Mouse (Mus musculus) lung, postnatal 0 days (tissue): ENCODE data around the gene Vps8. TPM values are rescaled to one million over a fixed set of nuclear protein-coding genes. Genes with fewer than 3 reads are reported as not detected.
A peak's percentile ranks its signal among the peaks of the same experiment; 100 is the strongest.

Source experiments
- ATAC-seq: fragments of 200-750 bp; cut with Nextera tagmentation; 2 replicates; pipeline ENCODE4 v1.8.0; 2017; ENCODE audit warnings: moderate library complexity
- DNase-seq: peaks from one replicate; pipeline ENCODE4 v3.0.0-alpha.2; 2016; ENCODE audit warnings: low spot score
- H3K27ac ChIP-seq: fragments of 300-500 bp; sonication (generic); 2 replicates; pipeline ENCODE4 v1.5.1; 2014; ENCODE audit warnings: antibody characterized with exemption, mild to moderate bottlenecking, low read length, mixed read lengths
- H3K27me3 ChIP-seq: fragments of 300-500 bp; sonication (generic); replicated peaks from 2 replicates; pipeline ENCODE4 v1.6.1; 2014; ENCODE audit warnings: low read length, mixed read lengths; ENCODE audit not compliant: insufficient read depth
- H3K36me3 ChIP-seq: fragments of 300-500 bp; sonication (generic); 2 replicates; pipeline ENCODE4 v1.6.1; 2014; ENCODE audit warnings: low read length, mixed read lengths; ENCODE audit not compliant: insufficient read depth
- H3K4me1 ChIP-seq: fragments of 300-500 bp; sonication (generic); 2 replicates; pipeline ENCODE4 v1.6.1; 2014; ENCODE audit warnings: antibody characterized with exemption, low read depth, low read length, mixed read lengths; ENCODE audit not compliant: insufficient read depth
- H3K4me2 ChIP-seq: fragments of 300-500 bp; sonication (generic); replicated peaks from 2 replicates; pipeline ENCODE4 v1.6.1; 2014; ENCODE audit warnings: low read depth, mild to moderate bottlenecking, low read length, moderate library complexity, mixed read lengths
- H3K4me3 ChIP-seq: fragments of 300-500 bp; sonication (generic); 2 replicates; pipeline ENCODE4 v1.5.1; 2014; ENCODE audit warnings: low read depth, low read length
- H3K9ac ChIP-seq: fragments of 300-500 bp; sonication (generic); replicated peaks from 2 replicates; pipeline ENCODE4 v1.6.1; 2014; ENCODE audit warnings: low read depth, mild to moderate bottlenecking
- H3K9me3 ChIP-seq: fragments of 300-500 bp; sonication (generic); 2 replicates; pipeline ENCODE4 v1.6.1; 2016; ENCODE audit warnings: low read length, mixed read lengths
- CTCF ChIP-seq: IDR thresholded peaks from 2 replicates; pipeline ENCODE4 v1.5.1; 2016; ENCODE audit warnings: antibody characterized with exemption, mild to moderate bottlenecking
- EP300 ChIP-seq: IDR thresholded peaks from 2 replicates; pipeline ENCODE4 v1.6.1; 2016; ENCODE audit warnings: antibody characterized with exemption, mild to moderate bottlenecking, control low read depth
- WGBS: fragments of 180-500 bp; shearing (Covaris S2); extraction: QIAGEN DNeasy Blood & Tissue Kit; methylation state at CpG from one replicate; pipeline ENCODE4 v1.1.7; 2014; 5-methylcytosine and 5-hydroxymethylcytosine counted together
- polyA plus RNA-seq: library from polyadenylated mRNA; unstranded; fragments of >200 nt; fragmentation: Nextera tagmentation; extraction: Ambion mirVana; gene quantifications from 2 replicates; pipeline ENCODE4 v1.2.1, GENCODE M21; 2015

Vps8 gene
- polyA plus RNA-seq, 1 experiment from 2014 or later, result 9.3 TPM

DNA sequence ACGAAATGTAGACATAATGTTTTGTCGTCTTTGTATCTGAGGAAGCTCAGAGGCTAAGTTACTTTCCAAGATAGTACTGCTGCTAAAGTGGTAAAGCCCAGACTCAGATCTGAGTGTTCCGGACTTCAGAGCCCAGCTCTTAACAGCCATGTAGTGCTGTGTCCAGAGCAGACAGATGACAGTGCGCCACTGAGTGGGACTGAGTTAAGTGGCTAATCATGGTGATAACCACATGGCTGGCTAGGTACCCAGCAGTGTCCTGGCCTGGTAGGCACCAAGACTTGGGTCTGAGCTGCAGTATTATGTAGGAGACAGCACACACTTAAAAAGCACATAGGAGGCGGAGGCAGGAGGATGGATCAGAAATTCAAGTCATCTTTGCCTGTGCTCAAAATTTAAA lies 60.9 kb downstream of the Vps8 start:
- Histone ChIP-seq H3K9ac (no peak overlapping the region), H3K4me2 (no peak overlapping the region), H3K9me3 (no peaks in the 10 kb centered on the region), H3K4me3 (no peak overlapping the region), H3K27me3 (no peaks in the 10 kb centered on the region), H3K27ac (no peak overlapping the region), H3K36me3 (no peaks in the 10 kb centered on the region), H3K4me1 (no peaks in the 10 kb centered on the region)
- whole genome bisulfite sequencing, result 91% methylated on average over 5 of the region's 5 CpGs
- no peak for DNase-seq
- TF ChIP-seq CTCF (no peak), EP300 (no peak)
- ATAC-seq, result no peak

DNA sequence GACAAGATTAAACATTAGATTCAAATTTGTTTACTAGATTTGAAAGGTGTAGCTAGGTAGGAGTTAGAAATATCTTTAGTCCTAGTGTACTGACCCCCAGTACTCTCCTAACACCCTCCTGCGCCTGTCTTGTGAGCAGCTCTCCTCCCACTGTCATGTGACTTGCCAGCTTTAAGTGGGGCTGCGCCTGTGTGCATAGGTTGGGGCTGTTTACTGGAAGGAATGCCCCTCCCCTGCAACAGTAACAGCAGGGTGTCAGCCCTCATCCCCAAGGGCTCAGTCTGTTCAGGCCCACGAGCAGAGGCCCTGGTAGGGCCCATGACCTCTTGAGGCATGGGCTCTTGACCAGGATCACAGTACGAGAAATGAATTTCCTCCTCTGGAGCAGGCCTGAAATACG lies 62.8 kb downstream of the Vps8 start:
- no peak overlapping the region for H3K4me3 ChIP-seq
- H3K27me3 ChIP-seq, result no peaks in the 10 kb centered on the region
- no peaks in the 10 kb centered on the region for H3K36me3 ChIP-seq
- no peaks in the 10 kb centered on the region for H3K9me3 ChIP-seq
- no peak overlapping the region for H3K4me2 ChIP-seq
- TF ChIP-seq EP300 (no peak), CTCF (no peak)
- no peaks in the 10 kb centered on the region for H3K4me1 ChIP-seq
- H3K9ac ChIP-seq, result no peak overlapping the region
- ATAC-seq (no peak), DNase-seq (no peak)
- WGBS, result 45% methylated on average over 5 of the region's 5 CpGs
- no peak overlapping the region for H3K27ac ChIP-seq

DNA sequence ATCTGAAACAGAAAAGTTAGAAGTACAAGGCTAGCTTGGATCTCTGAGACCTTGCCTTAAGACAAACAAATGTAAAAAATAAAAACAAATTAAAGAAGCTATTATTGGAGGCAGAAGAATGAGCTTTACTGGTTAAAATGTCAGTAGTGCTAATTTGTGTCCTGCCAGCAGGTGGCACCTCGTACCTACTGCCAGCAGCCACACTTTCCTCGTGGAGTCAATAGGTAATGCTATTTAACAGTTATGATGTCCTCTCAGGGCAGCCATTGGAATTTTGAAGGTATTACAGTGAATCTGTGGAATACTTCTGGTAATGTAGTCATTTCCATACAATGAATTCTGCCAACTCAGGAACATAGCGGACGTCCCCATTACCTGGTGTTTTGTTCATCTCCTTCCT lies 65.5 kb downstream of the Vps8 start:
- Histone ChIP-seq H3K27me3 (no peaks in the 10 kb centered on the region), H3K4me3 (no peak overlapping the region), H3K36me3 (no peaks in the 10 kb centered on the region), H3K9me3 (no peaks in the 10 kb centered on the region), H3K4me1 (no peaks in the 10 kb centered on the region), H3K9ac (no peak overlapping the region), H3K4me2 (no peak overlapping the region), H3K27ac (no peak overlapping the region)
- WGBS, result 53% methylated on average over 4 of the region's 4 CpGs
- DNase-seq (peak; percentile 70), ATAC-seq (no peak)
- TF ChIP-seq CTCF (peak; percentile 94), EP300 (no peak)

DNA sequence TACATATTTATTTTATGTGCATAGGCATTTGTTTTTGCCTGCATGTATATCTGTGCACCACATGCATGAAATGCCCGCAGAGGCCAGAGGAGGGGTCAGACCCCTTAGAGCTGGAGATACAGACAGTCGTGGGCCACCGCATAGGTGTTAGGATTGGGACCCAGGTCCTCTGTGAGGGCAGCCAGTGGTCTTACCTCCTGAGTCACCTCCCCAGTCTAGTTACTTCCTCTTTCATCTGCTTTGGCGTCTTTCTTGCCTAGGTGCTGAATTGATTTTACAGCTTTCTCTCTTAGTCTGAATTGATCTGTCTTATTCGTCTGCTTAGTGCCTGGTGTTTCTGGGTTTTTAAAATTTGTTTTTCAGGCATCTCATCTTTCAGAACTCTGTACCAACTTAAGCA lies 69.4 kb downstream of the Vps8 start:
- Histone ChIP-seq H3K4me3 (no peak overlapping the region), H3K4me1 (no peaks in the 10 kb centered on the region), H3K9me3 (no peaks in the 10 kb centered on the region), H3K9ac (no peak overlapping the region), H3K4me2 (no peak overlapping the region), H3K27ac (no peak overlapping the region), H3K27me3 (no peaks in the 10 kb centered on the region), H3K36me3 (no peaks in the 10 kb centered on the region)
- WGBS, result 72% methylated on average over 5 of the region's 5 CpGs
- TF ChIP-seq EP300 (no peak), CTCF (no peak)
- DNase-seq, result no peak
- no peak for ATAC-seq

DNA sequence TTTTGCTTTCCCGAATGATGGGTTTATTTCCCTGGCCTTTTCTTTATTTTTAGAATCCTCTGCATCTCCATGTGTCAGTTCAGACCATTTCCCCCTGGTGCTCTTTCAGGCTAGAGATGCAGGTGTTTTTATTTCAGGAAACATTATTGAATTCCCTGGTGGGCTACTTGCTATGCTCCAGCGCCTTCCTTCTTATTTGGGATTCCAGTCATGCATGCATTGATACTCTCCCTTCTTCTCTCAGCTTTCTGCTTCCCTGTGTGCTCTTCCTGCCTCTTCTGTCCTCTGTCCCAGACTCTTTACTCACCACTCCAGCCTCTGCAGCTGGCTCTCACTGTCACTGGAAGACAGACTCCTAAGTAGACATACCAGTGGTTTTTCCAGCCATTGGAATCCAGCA lies 70.0 kb downstream of the Vps8 start:
- WGBS, result 84% methylated on average over 2 of the region's 2 CpGs

DNA sequence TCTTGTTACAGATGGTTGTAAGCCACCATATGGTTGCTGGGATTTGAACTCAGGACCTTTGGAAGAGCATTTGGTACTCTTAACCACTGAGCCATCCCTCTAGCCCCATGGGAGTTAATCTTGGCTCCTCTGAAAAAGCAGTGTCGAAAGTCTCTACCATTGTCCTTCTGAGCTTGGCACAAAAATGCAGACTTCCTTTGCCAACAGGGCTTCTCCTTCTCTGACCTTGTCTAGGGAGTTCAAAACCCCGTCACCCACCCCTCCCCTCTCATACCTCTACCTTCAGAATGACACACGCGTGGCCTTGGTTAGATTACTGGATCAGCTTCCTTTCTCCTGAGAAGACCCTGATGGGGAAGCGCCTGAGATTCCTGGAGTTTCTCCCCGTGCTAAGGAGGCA lies 71.8 kb downstream of the Vps8 start:
- H3K36me3 ChIP-seq, result no peaks in the 10 kb centered on the region
- 90% methylated on average over 6 of the region's 6 CpGs for WGBS
- DNase-seq, result no peak

More for the DNA sequence above, 70.0 kb downstream of the Vps8 start:
- ATAC-seq, result no peak
- Histone ChIP-seq H3K9ac (no peak overlapping the region), H3K4me1 (no peaks in the 10 kb centered on the region), H3K9me3 (no peaks in the 10 kb centered on the region), H3K27me3 (no peaks in the 10 kb centered on the region), H3K4me2 (no peak overlapping the region), H3K4me3 (no peak overlapping the region), H3K36me3 (no peaks in the 10 kb centered on the region), H3K27ac (no peak overlapping the region)
- TF ChIP-seq EP300 (no peak), CTCF (no peak)
- no peak for DNase-seq

DNA sequence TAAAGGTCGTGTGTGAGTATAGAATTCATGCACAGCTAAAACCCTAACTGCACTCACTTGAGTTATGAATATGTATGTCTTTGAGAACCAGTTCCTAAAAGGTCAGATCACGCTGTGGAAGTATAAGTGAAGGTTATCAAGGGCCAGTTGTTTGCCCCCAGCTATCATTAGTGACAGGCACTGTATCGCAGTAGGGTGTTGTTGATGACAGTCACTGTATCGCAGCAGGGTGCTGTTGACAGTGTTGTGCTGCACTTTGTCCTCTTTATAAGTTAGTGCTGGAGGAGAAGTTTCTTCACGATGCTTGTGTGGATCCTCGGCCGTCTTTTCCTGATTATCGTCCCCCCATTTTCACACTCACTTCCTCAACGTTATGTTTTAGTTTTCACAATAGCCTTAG lies 73.9 kb downstream of the Vps8 start:
- no peak overlapping the region for H3K27ac ChIP-seq
- no peak overlapping the region for H3K9ac ChIP-seq
- no peaks in the 10 kb centered on the region for H3K9me3 ChIP-seq
- no peak overlapping the region for H3K4me2 ChIP-seq
- no peaks in the 10 kb centered on the region for H3K36me3 ChIP-seq
- WGBS, result 80% methylated on average over 9 of the region's 9 CpGs
- TF ChIP-seq EP300 (no peak), CTCF (no peak)
- H3K27me3 ChIP-seq, result no peaks in the 10 kb centered on the region
- H3K4me1 ChIP-seq, result no peaks in the 10 kb centered on the region
- no peak overlapping the region for H3K4me3 ChIP-seq
- ATAC-seq (no peak), DNase-seq (no peak)

More for the DNA sequence above, 71.8 kb downstream of the Vps8 start:
- Histone ChIP-seq H3K4me2 (no peak overlapping the region), H3K9ac (no peak overlapping the region), H3K4me1 (no peaks in the 10 kb centered on the region), H3K9me3 (no peaks in the 10 kb centered on the region), H3K27me3 (no peaks in the 10 kb centered on the region), H3K27ac (no peak overlapping the region), H3K4me3 (no peak overlapping the region)
- no peak for ATAC-seq
- TF ChIP-seq EP300 (no peak), CTCF (no peak)
